Mouse (Mus musculus) ovary, postnatal 36 days (tissue): ENCODE measurements around the gene Trmt44.
"Not testable (repeated sequence)": the region's sequence is repeated elsewhere in the genome, so short reads cannot be mapped to it uniquely, and the experiment has no call there.

Source experiments
- DNase-seq: peaks from one replicate; pipeline ENCODE4 v3.0.0; 2022; ENCODE audit warnings: low spot score, mixed read lengths

Gene Trmt44

DNA sequence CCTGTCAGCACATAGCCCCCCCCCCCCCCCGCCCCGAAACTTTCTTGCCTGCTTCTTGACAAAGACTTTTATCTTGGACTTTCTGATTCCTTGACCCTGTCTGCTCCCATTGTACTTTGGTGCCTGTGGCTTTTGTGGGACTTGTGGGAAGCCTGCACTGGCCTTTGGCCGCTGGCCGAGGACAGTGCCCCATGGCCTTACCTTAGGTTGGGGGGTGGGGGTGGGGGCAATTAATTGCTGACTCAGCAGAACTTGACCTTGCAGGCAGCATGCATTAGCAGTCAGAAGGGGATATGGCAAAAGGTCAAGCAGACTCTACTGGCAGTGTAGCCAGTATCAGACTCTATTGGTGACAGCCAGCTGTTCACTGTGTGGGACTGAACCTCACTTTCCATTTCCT, 16.6 kb upstream of the Trmt44 start:
- DNase-seq: no peak

DNA sequence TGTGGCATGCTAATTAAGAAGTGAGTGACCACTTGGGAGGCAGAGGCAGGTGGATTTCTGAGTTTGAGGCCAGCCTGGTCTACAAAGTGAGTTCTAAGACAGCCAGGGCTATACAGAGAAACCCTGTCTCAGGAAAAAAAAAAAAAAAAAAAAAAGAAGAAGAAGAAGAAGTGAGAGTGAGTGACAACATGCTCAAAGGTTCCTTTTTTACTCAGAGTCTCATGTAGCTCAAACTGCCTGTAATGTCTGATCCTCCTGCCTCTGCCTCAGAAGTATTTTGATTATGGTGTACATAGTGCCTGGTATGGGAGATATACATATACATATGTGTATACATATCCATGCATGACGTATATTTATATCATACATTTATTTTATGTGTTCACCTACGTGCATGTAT, 9.4 kb upstream of the Trmt44 start:
- not testable (repeated sequence) for DNase-seq

- DNase-seq: no peak
Measured at GRCm38 (mm10) chr5:35583221-35583783, 8.4 kb upstream of the Trmt44 start.

DNA sequence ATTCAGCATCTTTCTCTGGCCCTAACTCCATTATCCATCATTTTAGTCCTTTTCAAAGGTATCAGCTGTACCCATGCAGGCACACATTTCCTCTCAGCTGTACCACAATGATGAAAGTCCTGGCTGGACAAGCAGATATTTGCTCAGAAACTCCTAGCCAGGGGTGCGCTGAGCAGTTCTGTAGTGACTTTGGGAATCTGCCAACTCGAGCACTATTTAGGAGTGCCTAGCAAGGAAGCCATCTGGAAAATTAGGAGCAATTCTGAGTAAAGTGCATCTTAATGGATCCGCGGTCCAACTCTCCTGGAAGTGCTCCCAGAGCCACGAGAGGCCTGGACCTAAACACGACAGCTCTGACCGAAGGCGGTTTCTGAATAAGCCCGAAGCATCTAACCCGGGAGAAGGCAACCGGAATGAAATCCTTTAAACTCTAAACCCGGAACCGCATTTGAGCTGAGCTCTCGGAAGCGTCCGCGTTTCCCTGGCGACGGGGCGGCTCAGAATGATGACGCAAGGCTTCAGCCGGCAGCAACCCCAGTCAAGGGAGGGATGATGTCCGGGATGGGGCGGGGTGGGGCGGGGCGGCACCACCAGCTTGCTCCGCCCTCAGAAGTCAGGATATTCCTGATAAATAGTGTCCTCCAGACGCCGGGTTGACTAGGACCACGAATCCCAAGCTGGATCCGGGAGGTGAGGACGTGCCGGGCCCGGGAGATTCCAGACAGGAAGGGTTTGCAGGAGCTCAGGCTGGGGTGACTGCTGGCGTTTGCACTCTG, 7.8 kb upstream of the Trmt44 start, which contains the start of gene Acox3:
Acox3 (plus strand) TSS at position 596 of the 776 bp plus-strand sequence.
- peak; percentile 94 for DNase-seq

DNA sequence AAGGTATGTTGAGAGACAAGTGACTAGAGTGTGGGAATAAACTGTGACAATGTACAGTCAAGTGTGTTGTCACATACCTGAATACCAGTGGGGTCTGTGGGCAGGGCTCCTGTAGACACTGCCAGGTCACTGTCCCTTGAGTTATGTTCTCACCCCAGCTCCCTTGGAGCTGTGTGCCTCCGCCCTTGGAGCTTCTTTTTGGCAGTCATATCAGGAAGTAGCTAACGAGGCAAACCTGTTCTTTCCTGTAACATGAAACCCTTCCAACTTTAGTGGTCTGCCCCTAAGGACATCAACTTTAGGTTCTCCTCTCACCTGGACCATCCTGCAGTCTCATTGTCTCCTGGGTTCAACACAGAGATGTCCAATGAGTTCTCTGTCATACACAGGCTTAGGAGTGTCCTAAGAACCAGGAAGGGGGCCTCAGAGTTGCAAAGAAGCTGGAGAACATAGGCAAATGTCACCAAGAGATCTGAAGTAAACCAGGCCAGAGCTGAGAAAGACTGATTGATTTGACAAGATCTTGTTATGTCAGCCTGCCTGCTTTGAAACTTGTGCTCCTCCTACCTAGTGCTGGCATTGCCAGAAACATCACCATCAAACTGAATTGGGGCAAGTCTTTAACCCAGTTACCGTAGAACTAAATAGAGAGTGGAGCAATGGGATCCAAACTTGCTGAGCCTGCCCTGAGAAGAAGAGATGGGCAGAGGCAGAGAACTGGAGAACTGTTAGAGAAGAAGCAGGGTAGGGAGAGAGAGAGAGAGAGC, 5.5 kb upstream of the Trmt44 start:
- DNase-seq: no peak

DNA sequence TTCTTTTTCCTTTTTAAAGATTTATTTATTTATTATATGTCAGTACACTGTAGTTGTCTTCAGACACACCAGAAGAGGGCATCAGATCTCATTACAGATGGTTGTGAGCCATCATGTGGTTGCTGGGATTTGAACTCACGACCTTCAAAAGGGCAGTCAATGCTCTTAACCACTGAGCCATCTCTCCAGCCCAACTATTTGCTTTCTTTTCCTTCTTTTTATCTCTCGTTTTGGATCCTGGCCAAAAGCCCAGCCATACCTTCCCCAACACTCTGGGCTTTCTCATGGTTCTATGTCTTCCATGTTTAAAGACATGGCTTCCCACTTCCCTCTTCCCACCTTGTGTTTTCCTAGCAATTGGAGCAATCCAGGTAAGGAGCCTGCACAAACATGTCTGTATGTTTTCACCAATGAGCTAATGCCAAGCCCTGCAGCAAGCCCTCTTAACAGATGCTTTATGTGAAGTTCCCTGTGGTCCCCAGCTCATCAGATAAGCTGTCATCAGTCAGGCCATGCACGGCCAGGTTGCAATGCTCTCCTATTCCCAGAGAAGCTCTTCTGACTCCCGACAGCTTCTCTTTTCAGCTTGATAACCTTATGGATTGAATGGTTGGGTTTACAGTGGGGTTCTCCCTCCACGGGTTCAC, 4.5 kb upstream of the Trmt44 start:
- DNase-seq: no peak

DNA sequence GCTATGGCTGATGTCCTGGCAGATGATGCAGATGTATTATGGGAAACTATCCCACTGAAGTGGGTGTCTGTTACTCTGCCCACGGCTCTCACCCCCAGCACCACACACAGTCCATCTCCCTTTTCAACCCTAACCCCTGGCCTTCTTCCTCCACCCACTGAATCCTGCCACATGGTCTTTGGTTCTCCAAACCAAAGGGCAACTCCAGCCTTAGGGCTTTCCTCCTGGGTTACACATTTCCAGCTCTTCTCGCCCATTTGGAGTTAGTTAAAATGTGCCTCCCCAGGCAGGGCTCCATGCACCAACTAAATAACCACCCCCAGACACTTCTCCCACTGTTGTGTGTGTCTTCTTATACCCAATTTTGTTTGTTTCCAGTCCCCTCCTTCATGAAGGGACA, 3.5 kb upstream of the Trmt44 start:
- no peak for DNase-seq

- DNase-seq: no peak
Measured at GRCm38 (mm10) chr5:35576409-35577020, 1.6 kb upstream of the Trmt44 start.

GRCm38 (mm10) chr5:35571546-35571945, 3.3 kb downstream of the Trmt44 start:
- DNase-seq: no peak

DNA sequence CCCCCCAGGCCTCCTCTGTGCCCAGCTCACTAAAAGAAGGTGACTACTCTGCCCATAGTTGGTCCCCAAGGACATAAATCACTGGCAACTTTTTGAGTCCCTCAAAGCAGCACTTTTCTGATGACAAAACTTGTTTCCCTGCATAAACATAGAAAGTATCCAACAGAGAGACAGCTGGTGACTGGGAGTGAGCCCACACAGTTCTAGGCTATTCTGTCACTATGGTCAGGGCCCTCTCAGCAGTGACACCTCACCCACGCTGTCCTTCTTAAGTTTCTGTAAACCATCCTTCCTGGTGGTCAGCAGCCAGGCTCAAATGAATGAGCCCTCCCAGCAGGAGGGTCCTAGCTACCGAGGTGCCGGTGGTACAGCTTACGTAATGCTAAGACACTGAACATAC, 8.2 kb downstream of the Trmt44 start:
- no peak for DNase-seq

DNA sequence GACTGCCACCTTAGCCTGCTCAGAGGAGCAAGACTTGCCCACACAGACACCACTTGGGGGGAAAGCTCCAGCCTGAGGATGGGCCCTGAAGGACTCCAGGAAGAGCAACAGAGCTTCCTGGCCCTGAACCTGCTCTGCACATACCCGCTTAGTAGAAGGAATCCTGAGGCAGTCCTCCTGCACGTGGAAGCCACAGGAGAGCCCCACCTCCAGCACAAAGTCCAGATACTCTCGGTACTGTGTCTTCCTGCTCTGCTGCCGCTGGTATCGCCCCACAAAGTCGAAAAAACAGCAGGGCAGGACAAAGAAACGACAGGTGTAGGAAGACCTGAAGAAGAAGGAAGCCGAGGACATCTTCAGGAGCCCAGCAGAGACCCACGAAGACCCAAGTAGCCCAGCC, 9.7 kb downstream of the Trmt44 start:
- DNase-seq: no peak

- DNase-seq: peak; percentile 75
Measured at GRCm38 (mm10) chr5:35563449-35563848, 11.4 kb downstream of the Trmt44 start.

- DNase-seq: no peak
Measured at GRCm38 (mm10) chr5:35562616-35563015, 12.3 kb downstream of the Trmt44 start.

DNA sequence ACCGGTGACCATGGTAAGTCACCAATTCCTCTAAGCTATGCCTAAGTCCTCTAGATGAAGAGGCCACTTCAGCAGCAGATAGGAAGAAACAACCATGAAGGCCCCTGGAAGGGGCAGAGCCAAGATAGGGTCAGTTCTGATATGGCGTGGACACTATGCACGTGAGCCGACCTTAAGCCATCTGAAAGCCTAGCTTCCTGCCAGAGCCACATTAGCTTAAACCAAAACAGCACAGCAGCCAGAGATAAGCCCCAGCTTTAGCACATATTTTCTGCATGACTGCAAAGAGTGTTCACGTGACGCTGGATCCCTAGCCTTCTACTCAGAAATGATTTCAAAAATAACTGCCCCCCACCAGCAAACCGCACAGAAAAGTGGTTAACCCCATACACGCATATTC, 15.4 kb downstream of the Trmt44 start:
- no peak for DNase-seq

DNA sequence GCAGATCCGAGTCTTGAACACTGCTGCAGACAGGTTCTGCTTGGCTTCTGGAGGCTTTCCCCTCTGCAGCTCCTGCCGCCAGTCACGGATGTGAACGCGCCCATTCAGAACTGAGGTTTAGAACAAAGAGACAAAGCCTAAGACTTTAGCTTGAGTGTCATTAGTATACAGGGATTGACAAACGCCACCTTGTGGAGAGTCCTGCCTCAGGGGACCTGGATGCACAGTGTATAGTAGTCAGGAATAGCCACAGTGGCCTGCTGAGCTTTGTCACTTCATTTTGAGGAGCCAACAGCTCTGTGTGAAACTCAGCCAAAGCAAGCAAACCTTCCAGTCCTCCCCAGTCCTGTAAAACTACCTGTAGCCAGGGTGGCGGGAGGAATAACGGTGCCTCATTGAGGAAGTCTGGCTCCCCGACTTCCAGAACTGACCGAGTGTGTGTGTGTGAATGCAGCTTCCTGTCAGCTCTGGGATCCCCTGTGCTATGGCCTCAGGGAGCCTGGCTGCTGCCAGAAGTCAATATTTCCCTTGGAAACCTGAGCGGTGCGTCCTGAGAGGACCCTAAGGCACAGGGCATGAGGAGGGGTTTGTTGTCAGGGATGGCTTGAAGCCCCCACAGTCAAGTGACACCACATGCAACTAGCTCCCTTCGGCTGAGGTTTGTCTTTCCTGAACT, 16.8 kb downstream of the Trmt44 start:
- no peak for DNase-seq

DNA sequence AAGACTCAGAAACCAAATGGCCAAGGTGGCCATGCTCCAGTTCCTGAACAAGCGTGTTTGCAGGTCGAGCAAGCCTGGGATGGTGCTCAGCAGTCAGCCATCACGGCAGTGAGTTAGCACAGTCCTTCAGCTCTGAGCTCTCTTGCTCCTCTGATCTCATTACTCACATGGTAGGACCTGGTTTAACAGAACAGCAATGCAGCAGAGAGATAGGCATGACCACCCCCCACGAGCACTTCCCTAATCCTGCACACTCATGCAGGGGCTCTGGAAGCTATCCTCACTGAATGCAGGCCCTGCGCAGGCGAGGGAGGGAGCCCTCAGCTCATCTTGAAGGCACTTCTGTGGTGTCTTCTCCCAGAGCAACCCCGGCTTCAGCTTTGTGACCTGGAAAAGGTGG, 18.5 kb downstream of the Trmt44 start:
- DNase-seq: no peak

DNA sequence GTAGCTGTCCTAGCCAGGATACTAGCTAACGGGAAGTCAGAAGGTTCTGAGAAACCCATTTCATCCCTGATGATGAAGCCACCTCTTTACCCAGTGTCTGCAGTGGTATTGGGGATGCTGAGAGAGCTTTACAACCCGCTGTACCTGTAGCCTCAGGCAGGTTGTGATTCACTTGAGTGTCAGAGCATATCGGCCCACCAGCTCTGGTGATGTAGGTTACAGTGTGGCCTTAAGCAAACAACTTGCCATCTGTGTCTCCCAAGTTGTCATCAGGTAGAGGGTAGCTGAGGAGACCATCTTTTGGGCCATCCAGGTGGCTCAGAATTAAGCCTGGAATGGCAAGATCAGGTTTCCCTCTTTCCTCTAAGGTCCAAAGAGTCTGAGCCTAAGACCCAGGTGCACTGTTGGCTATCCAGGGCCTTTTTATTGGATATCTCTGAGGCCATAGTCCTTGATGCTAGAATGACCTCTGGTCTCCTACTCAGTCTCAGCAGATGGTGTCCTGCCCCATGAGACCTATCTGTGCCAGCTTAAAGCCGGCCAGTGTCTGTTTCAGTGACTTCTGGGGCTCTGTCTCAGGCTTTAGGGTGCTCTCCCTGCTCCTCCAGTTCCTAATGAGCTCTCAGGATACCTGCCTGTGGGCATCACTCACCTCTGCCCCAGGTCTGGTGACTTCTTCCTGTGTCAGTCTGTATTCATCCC, 21.9 kb downstream of the Trmt44 start:
- no peak for DNase-seq

GRCm38 (mm10) chr5:35551855-35552837, 22.7 kb downstream of the Trmt44 start:
- DNase-seq: peak; percentile 22

DNA sequence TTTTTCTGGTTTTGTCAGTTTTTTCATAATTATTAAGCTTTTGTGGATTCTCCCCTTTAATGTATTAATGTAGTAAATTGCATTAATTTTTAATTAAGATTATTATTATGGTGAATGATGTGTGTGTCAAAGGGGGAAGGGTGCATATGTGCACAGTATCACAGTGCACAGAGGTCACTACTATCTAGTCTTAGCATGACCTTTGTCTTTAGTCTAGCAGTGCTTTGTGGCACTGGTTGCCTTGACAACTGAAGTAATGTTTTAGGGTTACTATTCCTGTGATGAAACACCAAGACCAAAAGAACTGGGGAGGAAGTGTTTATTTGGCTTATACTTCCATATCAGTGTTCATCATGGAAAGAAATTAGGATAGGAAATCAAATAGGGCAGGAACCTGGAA, 28.7 kb downstream of the Trmt44 start:
- DNase-seq: no peak
